Mouse (Mus musculus) bone marrow macrophage, adult 2 months (primary cell): Measurements from ENCODE around the gene Sema3a. TPM values are rescaled to one million over a fixed set of nuclear protein-coding genes. Genes with fewer than 3 reads are reported as not detected.

Source experiments
- H3K27ac ChIP-seq: 2 replicates; pipeline ENCODE4 v1.5.1; 2012; ENCODE audit warnings: low read depth, low read length; ENCODE audit not compliant: insufficient read depth
- H3K4me1 ChIP-seq: 2 replicates; pipeline ENCODE4 v1.6.1; 2012; ENCODE audit warnings: low read length; ENCODE audit not compliant: control insufficient read depth, insufficient read depth
- H3K4me3 ChIP-seq: 2 replicates; pipeline ENCODE4 v1.5.1; 2012; ENCODE audit warnings: mild to moderate bottlenecking, low read length, moderate library complexity; ENCODE audit not compliant: insufficient read depth
- CTCF ChIP-seq: IDR thresholded peaks from 2 replicates; pipeline ENCODE4 v1.5.1; 2012; ENCODE audit warnings: low read depth, mild to moderate bottlenecking, low read length, moderate library complexity
- POLR2A ChIP-seq: IDR thresholded peaks from 2 replicates; pipeline ENCODE4 v1.6.1; 2012; ENCODE audit warnings: mild to moderate bottlenecking, low read depth, low read length, borderline replicate concordance
- polyA plus RNA-seq: library from polyadenylated mRNA; stranded (reverse); fragments of >200 nt; gene quantifications from 2 replicates; pipeline ENCODE4 v1.2.4, GENCODE M21; 2012; ENCODE audit not compliant: missing spikeins, insufficient read depth, insufficient read length

The Sema3a gene
- polyA plus RNA-seq, 1 experiment, result not detected

DNA sequence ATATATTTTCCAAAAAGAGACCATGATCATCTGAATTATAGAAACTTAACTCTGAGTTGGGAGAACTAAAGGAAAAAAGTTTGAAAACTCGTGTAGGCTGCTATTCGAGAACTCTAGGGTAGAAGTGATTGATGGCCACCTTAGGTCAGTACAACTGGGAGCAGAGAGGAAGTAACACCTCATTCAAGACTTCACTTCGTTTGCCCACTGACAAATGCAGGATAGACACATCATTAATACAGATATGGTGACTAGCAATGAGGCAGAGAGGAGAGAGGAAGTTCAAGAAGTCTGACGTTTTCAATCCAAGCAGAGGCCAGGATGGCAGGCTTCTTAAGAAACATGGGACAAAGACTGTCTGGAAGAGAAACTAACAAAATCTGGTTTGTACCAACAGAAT lies 233.6 kb downstream of the Sema3a start:
- no peak for TF ChIP-seq POLR2A
- no peak for TF ChIP-seq CTCF
- Histone ChIP-seq H3K4me1 (no peaks in the 10 kb centered on the region), H3K4me3 (no peak overlapping the region), H3K27ac (no peak overlapping the region)

DNA sequence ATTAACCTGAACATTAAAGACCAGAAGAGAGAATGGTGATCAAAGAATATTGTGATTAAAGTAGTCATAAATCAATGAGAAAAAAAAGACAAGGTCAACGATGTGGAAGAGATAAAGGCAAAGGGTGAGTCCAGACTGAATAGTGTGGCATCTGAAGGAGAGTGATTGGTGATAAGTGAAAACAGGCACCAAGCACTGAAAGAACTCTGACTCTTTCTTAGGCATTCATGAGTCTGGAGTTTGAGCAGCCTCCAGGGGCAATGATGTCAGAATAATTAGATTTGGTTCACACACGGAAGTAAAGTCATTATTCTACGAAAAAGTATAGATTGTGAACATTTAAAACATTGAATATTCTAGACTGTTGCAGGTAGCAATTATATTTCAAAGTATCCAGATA lies 235.5 kb downstream of the Sema3a start:
- TF ChIP-seq POLR2A (no peak), CTCF (no peak)
- Histone ChIP-seq H3K4me1 (no peaks in the 10 kb centered on the region), H3K27ac (no peak overlapping the region), H3K4me3 (no peak overlapping the region)

DNA sequence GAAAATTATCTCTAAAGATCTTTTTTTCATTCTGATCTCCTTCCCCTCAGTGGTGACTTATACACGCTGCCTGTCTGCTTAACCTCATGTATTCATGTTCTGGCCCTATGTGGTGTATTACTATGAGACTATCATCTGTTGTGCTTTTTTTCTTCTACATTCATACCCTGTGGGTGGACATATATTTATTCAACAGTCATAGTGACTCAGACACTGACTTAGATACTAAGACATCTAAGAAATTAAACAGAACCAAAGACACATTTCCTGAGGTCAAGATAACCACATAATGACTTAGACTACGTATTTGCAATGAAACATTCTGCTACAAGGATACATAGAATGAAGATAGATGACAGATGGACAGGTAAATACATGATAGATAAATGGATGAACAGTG lies 239.9 kb downstream of the Sema3a start:
- Histone ChIP-seq H3K4me1 (no peaks in the 10 kb centered on the region), H3K4me3 (no peak overlapping the region), H3K27ac (no peak overlapping the region)
- no peak for TF ChIP-seq POLR2A
- no peak for TF ChIP-seq CTCF

DNA sequence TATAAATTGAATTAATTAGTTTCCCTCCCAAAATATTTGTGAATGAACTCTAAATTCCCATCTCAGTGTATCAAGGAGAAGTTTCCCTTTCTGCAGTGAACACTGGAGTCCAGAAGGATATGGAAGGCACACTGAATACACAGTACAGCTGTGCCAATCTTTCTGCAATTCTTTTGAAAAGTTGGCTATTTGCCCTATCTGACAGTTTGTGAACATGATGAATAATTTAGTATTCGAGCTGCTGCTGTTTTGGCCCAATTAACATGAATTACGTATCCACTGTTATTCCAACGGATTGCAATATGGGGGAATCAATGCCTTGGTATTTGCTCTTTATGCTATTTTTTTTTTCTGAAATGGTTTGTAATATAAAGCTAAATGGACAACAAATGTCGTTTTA lies 254.0 kb downstream of the Sema3a start:
- no peaks in the 10 kb centered on the region for H3K4me1 ChIP-seq
- TF ChIP-seq CTCF, result no peak
- no peak for TF ChIP-seq POLR2A
- H3K4me3 ChIP-seq, result no peak overlapping the region
- H3K27ac ChIP-seq, result no peak overlapping the region

DNA sequence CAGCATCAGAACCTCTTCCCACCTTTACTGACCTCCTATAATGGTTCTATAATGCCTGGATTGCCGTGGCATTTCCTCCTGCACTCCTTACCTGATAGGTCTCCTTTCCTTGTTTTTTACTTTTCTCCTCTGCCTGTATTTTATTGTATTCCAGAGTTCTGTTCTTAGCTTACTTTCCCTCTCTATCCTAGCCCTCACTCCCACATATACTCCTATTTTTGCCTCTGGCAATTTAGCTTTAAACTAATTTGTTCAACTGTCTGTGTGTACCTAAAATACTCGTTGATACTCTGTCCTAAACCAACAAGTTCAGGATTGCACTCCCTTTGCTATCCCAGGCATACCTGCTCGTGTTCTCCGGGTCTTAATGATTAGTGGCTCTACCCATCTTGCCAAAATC lies 258.8 kb downstream of the Sema3a start:
- H3K4me1 ChIP-seq, result no peaks in the 10 kb centered on the region
- no peak for TF ChIP-seq CTCF
- no peak for TF ChIP-seq POLR2A
- H3K27ac ChIP-seq, result no peak overlapping the region
- H3K4me3 ChIP-seq, result no peak overlapping the region

DNA sequence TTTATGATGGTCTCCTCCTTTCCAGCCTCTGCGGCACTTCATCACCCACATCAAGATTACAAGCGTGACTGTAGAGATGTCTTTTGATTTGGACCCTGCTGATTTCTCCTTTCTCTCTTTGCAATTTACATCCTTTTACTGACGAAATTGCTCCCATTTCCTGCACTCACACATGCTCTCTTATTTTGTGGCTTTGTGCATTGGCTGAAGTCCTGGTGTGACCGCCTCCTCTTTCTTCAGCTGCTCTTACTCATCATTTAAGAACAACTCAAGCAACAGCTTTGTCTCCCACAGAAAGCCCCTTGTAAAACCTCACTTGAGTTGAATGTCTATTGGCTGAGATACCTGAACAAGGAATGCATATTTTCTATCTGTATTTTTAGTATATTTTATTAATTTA lies 259.5 kb downstream of the Sema3a start:
- H3K27ac ChIP-seq, result no peak overlapping the region
- H3K4me3 ChIP-seq, result no peak overlapping the region
- no peaks in the 10 kb centered on the region for H3K4me1 ChIP-seq
- TF ChIP-seq POLR2A (no peak), CTCF (no peak)

DNA sequence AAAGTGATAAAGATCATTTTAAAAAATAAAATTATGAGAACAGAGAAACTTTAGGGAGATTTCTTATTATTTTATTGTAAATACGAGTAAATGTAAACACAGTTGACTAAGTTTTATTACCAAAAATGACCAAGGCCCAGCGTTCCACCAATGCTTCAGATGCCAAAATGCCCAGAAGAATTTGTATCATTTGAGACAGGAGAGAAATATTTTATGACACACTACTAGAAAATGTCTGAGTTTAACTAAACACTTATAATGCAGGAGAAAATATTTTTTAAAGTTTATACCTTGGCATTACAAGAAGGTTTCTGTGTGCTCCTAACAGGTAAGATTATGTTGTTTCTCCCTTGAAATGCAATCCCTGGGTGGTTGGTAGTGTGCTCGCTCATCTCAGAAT lies 261.4 kb downstream of the Sema3a start:
- H3K4me1 ChIP-seq, result no peaks in the 10 kb centered on the region

DNA sequence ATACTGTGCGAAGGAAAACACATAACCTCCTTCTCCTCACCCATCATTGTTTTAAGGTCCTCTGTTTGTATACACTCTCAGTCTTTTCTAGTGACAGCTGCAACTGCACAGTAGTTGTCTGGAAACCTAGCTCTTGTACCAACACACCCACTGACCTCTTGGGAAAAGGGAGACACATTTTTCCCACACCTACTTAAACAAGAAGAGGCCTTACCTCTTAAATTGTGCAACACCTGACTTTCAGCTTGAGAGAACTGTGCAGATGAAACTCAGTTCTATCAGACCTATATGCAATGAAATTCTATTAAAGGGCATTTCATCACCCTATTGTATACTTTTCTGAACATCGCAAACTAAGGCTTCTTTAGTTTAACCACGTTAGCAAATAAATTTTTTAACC lies 262.5 kb downstream of the Sema3a start:
- Histone ChIP-seq H3K27ac (no peak overlapping the region), H3K4me1 (no peaks in the 10 kb centered on the region), H3K4me3 (no peak overlapping the region)
- TF ChIP-seq POLR2A (no peak), CTCF (no peak)

More for the DNA sequence above, 261.4 kb downstream of the Sema3a start:
- H3K4me3 ChIP-seq, result no peak overlapping the region
- TF ChIP-seq POLR2A, result no peak
- no peak for TF ChIP-seq CTCF
- no peak overlapping the region for H3K27ac ChIP-seq

DNA sequence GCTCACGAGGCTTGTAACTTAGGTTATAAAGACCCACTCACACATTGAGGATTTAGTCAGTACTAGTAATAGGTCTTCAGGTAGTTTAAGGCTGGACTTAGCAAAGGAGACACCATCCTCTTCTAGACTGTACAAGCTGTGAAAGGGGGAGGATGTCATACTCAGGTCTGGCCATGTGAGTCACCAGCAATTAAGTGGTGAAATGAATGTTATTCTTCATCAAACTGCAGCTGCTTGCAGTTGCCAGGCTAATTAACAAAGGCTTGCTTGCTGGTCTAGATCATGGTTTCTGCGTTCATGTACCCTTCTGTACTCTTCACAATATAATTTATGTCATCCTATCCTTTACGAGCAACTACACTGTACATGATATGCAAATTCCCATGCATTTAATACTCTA lies 264.8 kb downstream of the Sema3a start:
- Histone ChIP-seq H3K4me1 (no peaks in the 10 kb centered on the region), H3K27ac (no peak overlapping the region), H3K4me3 (no peak overlapping the region)
- TF ChIP-seq POLR2A (no peak), CTCF (no peak)

DNA sequence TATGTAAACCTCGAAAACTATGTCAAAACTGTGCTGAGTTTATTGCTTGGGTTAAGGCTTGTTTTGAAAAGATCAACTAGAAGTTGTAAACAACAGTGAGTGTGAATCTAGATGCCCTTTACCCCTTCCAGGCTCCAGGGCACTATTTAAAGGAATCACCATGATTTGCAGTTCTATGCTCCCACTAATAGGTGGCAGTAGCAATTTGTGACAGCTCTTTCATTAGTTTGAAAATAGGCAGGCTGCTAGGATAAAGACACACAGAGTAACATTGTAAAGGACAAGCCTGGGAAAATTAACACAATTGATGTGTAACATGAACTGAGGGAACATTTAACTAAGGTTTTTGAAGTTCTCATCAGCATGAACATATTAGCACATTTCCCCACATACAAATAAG lies 280.2 kb downstream of the Sema3a start:
- H3K4me3 ChIP-seq, result no peak overlapping the region
- no peaks in the 10 kb centered on the region for H3K4me1 ChIP-seq
- H3K27ac ChIP-seq, result no peak overlapping the region
- TF ChIP-seq POLR2A (no peak), CTCF (no peak)

DNA sequence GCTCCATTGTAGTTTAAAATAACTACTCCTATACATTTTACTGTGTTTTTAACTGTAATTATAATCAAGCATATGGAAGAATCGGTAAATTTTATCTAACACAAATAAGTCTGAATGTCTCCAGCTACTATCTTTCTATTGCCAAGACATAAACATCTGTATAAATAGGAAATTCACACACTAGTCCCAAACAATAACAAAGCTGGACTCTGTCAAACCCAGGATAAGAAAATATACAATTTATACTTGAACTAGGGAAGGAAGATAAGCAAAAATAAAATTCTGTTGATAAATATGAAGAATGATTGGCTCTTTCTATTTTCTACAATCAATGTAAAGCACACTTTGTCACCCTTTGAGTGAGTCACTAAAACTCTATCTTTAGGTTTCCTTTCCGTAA lies 280.9 kb downstream of the Sema3a start:
- Histone ChIP-seq H3K4me3 (no peak overlapping the region), H3K4me1 (no peaks in the 10 kb centered on the region), H3K27ac (no peak overlapping the region)
- TF ChIP-seq CTCF (no peak), POLR2A (no peak)
